In genomic region chr8:3336658-3337524, GRCm38 (mm10) we compare ENCODE assay signal across 7 mouse cellular contexts. TPM values are rescaled to one million over a fixed set of nuclear protein-coding genes. Genes with fewer than 3 reads are reported as not detected.
DNase-seq lines count a peak whose midpoint lies in the region; ATAC-seq and TF ChIP-seq lines count a peak whose summit lies in the region.

No protein-coding gene starts in this region.

- TF ChIP-seq CTCF in thymus, adult 2 months (IDR thresholded peaks at IDR 0.05; ENCODE audit: borderline replicate concordance, control insufficient read depth, extremely low read depth, insufficient read depth, low read length, poor library complexity) = peak; percentile 67; the same call in 1 of the 2 replicates
- peak; percentile 83 for TF ChIP-seq CTCF in lung, embryonic 14.5 days (IDR thresholded peaks at IDR 0.05; ENCODE audit: low read depth)

- no peak overlapping the region for H3K4me2 ChIP-seq in embryonic facial prominence, embryonic 11.5 days (ENCODE audit: low read depth, low read length)
- no peak overlapping the region for H3K4me2 ChIP-seq in intestine, embryonic 16.5 days (ENCODE audit: low read depth, low read length)
- H3K4me2 ChIP-seq in lung, embryonic 14.5 days = no peak overlapping the region

- H3K9ac ChIP-seq in embryonic facial prominence, embryonic 11.5 days (replicated peaks; ENCODE audit: low read length) = no peak overlapping the region
- H3K9ac ChIP-seq in intestine, embryonic 16.5 days (ENCODE audit: low read depth, low read length) = no peak overlapping the region
- no peak overlapping the region for H3K9ac ChIP-seq in lung, embryonic 14.5 days

- no peaks in the 10 kb centered on the region for H3K9me3 ChIP-seq in embryonic facial prominence, embryonic 11.5 days (replicated peaks; ENCODE audit: control insufficient read depth, low read length)
- no peaks in the 10 kb centered on the region for H3K9me3 ChIP-seq in intestine, embryonic 16.5 days (ENCODE audit: control insufficient read depth, low read length)
- no peaks in the 10 kb centered on the region for H3K9me3 ChIP-seq in lung, embryonic 14.5 days (ENCODE audit: low read depth, low read length)

- no peak overlapping the region for H3K4me3 ChIP-seq in thymus, adult 2 months (ENCODE audit: control insufficient read depth, insufficient read depth, low read length)
- H3K4me3 ChIP-seq in embryonic facial prominence, embryonic 11.5 days (ENCODE audit: low read depth, low read length) = no peak overlapping the region
- no peak overlapping the region for H3K4me3 ChIP-seq in intestine, embryonic 16.5 days (ENCODE audit: low read length)
- H3K4me3 ChIP-seq in lung, embryonic 14.5 days (ENCODE audit: low read depth, low read length) = no peak overlapping the region

- no peaks in the 10 kb centered on the region for H3K27me3 ChIP-seq in thymus, adult 2 months (ENCODE audit: control insufficient read depth, insufficient read depth, low read length)
- H3K27me3 ChIP-seq in embryonic facial prominence, embryonic 11.5 days (ENCODE audit: control insufficient read depth, insufficient read depth, low read length) = no peaks in the 10 kb centered on the region
- H3K27me3 ChIP-seq in intestine, embryonic 16.5 days (replicated peaks; ENCODE audit: control insufficient read depth, insufficient read depth, low read length) = no peaks in the 10 kb centered on the region
- H3K27me3 ChIP-seq in lung, embryonic 14.5 days (ENCODE audit: insufficient read depth, low read length) = no peaks in the 10 kb centered on the region

- TF ChIP-seq POLR2A in thymus, adult 2 months (IDR thresholded peaks at IDR 0.05; ENCODE audit: control insufficient read depth, extremely low read depth, insufficient read depth, low read length, poor library complexity) = no peak

- H3K27ac ChIP-seq in thymus, adult 2 months (ENCODE audit: control insufficient read depth, insufficient read depth, low read length) = no peak overlapping the region
- no peak overlapping the region for H3K27ac ChIP-seq in embryonic facial prominence, embryonic 11.5 days (replicated peaks; ENCODE audit: low read depth, low read length)
- no peak overlapping the region for H3K27ac ChIP-seq in intestine, embryonic 16.5 days (ENCODE audit: low read length)
- no peak overlapping the region for H3K27ac ChIP-seq in lung, embryonic 14.5 days (ENCODE audit: low read depth)

- no peaks in the 10 kb centered on the region for H3K4me1 ChIP-seq in thymus, adult 2 months (replicated peaks; ENCODE audit: control insufficient read depth, insufficient read depth, low read length)
- no peaks in the 10 kb centered on the region for H3K4me1 ChIP-seq in embryonic facial prominence, embryonic 11.5 days (ENCODE audit: control insufficient read depth, insufficient read depth, low read length)
- no peaks in the 10 kb centered on the region for H3K4me1 ChIP-seq in intestine, embryonic 16.5 days (ENCODE audit: control insufficient read depth, insufficient read depth, low read length)
- no peaks in the 10 kb centered on the region for H3K4me1 ChIP-seq in lung, embryonic 14.5 days (ENCODE audit: insufficient read depth)

- WGBS in thymus, adult 2 months = 62% methylated on average over 9 of the region's 9 CpGs
- WGBS in embryonic facial prominence, embryonic 11.5 days = 60% methylated on average over 9 of the region's 9 CpGs
- 64% methylated on average over 9 of the region's 9 CpGs for WGBS in intestine, embryonic 16.5 days
- WGBS in lung, embryonic 14.5 days = 51% methylated on average over 9 of the region's 9 CpGs

- peak; percentile 68 for DNase-seq in thymus, adult 2 months
- no peak for DNase-seq in thymus, adult 18-20 months
- peak; percentile 70 for DNase-seq in adipocyte (ENCODE audit: low spot score)
- peak; percentile 54 for DNase-seq in embryonic facial prominence, embryonic 11.5 days (ENCODE audit: low spot score)
- peak; percentile 58 for DNase-seq in lung, embryonic 14.5 days
- DNase-seq in right cerebral cortex, postnatal 14 days = peak; percentile 25

- no peaks in the 10 kb centered on the region for H3K36me3 ChIP-seq in thymus, adult 2 months (ENCODE audit: control insufficient read depth, insufficient read depth, low read length)
- H3K36me3 ChIP-seq in embryonic facial prominence, embryonic 11.5 days (replicated peaks; ENCODE audit: control insufficient read depth, insufficient read depth, low read depth, low read length) = no peaks in the 10 kb centered on the region
- no peaks in the 10 kb centered on the region for H3K36me3 ChIP-seq in intestine, embryonic 16.5 days (ENCODE audit: control insufficient read depth, insufficient read depth, low read length)
- no peaks in the 10 kb centered on the region for H3K36me3 ChIP-seq in lung, embryonic 14.5 days (ENCODE audit: insufficient read depth)

- 0 out of 2 replicates have a peak, but pooled peaks have one; percentile 52 for ATAC-seq in embryonic facial prominence, embryonic 11.5 days (replicated peaks; ENCODE audit: insufficient number of reproducible peaks, low FRiP score, low TSS enrichment, low read depth)
- ATAC-seq in intestine, embryonic 16.5 days = 0 out of 2 replicates have a peak, but pooled peaks have one; percentile 18
- ATAC-seq in lung, embryonic 14.5 days (ENCODE audit: insufficient read depth) = peak; percentile 68; the same call in 1 of the 2 replicates

RNA-seq across cellular contexts. Expression of gene A430078G23Rik, which starts 16.3 kb away (rescaled TPM):
- polyA plus RNA-seq in thymus, adult 2 months (2012; rRNA removed) = 30.2 and 30.7 TPM in 2 replicates
- polyA plus RNA-seq in embryonic facial prominence, embryonic 11.5 days (2014; fragmentation: Nextera tagmentation; extraction: Ambion mirVana) = not detected in 2 replicates
- 0.32 and 0.45 TPM in 2 replicates for polyA plus RNA-seq in intestine, embryonic 16.5 days (2015; fragmentation: Nextera tagmentation; extraction: Ambion mirVana)
- 0.27 and 0.43 TPM in 2 replicates for polyA plus RNA-seq in lung, embryonic 14.5 days (2014; fragmentation: Nextera tagmentation; extraction: Ambion mirVana)

RNA-seq across cellular contexts. Expression of gene Arhgef18, which starts 55.9 kb away (rescaled TPM):
- polyA plus RNA-seq in thymus, adult 2 months (2012; rRNA removed) = 120 and 122 TPM in 2 replicates
- 7.2 and 8.8 TPM in 2 replicates for polyA plus RNA-seq in embryonic facial prominence, embryonic 11.5 days (2014; fragmentation: Nextera tagmentation; extraction: Ambion mirVana)
- 8.2 and 8.4 TPM in 2 replicates for polyA plus RNA-seq in intestine, embryonic 16.5 days (2015; fragmentation: Nextera tagmentation; extraction: Ambion mirVana)
- polyA plus RNA-seq in lung, embryonic 14.5 days (2014; fragmentation: Nextera tagmentation; extraction: Ambion mirVana) = 7.8 TPM in 2 replicates

RNA-seq across cellular contexts. Expression of gene Insr, which starts 57.5 kb away (rescaled TPM):
- 22.0 and 26.3 TPM in 2 replicates for polyA plus RNA-seq in thymus, adult 2 months (2012; rRNA removed)
- 26.3 and 31.0 TPM in 2 replicates for polyA plus RNA-seq in embryonic facial prominence, embryonic 11.5 days (2014; fragmentation: Nextera tagmentation; extraction: Ambion mirVana)
- 32.5 and 33.2 TPM in 2 replicates for polyA plus RNA-seq in intestine, embryonic 16.5 days (2015; fragmentation: Nextera tagmentation; extraction: Ambion mirVana)
- 35.5 and 39.4 TPM in 2 replicates for polyA plus RNA-seq in lung, embryonic 14.5 days (2014; fragmentation: Nextera tagmentation; extraction: Ambion mirVana)

Comparison
In these comparisons a context has a peak if more than half of its experiments do, and no peak if none do; other contexts are left out.
1. DNase-seq: peak in thymus, adult 2 months (single experiment), adipocyte (single experiment), embryonic facial prominence, embryonic 11.5 days (single experiment), lung, embryonic 14.5 days (single experiment) and right cerebral cortex, postnatal 14 days (single experiment); none in thymus, adult 18-20 months (0 of 2).
2. ATAC-seq: peak in every context shown above with its lines; median percentile 68 in lung, embryonic 14.5 days; 52 in embryonic facial prominence, embryonic 11.5 days; 18 in intestine, embryonic 16.5 days.
3. RNA of gene A430078G23Rik, which starts 16.3 kb away (polyA plus RNA-seq): 30.2 to 30.7 TPM in thymus, adult 2 months; 0.27 to 0.43 TPM in lung, embryonic 14.5 days, 0.32 to 0.45 TPM in intestine, embryonic 16.5 days and not detected in embryonic facial prominence, embryonic 11.5 days; every median in the first group is over 10 times any median in the second.
4. RNA of gene Arhgef18, which starts 55.9 kb away (polyA plus RNA-seq): 120 to 122 TPM in thymus, adult 2 months; 8.2 to 8.4 TPM in intestine, embryonic 16.5 days, 7.8 TPM in lung, embryonic 14.5 days and 7.2 to 8.8 TPM in embryonic facial prominence, embryonic 11.5 days; every median in the first group is over 10 times any median in the second.